Mouse (Mus musculus): Measurements from ENCODE around the gene Lmx1b.

Lmx1b gene

DNA sequence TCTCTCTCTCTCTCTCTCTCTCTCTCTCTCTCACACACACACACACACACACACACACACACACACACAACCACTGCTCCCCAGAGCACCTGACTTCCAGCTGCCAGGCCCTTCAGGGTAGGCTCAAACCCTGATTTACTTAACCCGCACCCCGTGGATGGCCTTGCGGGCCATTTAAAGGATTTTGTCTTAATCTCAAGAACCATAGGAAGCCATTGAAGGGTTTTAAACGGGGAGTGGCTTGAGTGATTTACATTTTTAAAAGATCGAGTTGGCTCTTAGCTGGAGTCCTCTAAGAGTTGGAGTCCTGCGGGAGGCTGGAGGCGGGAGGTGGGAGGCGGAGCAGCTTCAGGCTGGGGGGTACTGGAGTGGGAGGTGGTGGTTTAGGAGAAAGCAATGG is 58.4 kb downstream of the Lmx1b start:
- DNase-seq: no peak

DNA sequence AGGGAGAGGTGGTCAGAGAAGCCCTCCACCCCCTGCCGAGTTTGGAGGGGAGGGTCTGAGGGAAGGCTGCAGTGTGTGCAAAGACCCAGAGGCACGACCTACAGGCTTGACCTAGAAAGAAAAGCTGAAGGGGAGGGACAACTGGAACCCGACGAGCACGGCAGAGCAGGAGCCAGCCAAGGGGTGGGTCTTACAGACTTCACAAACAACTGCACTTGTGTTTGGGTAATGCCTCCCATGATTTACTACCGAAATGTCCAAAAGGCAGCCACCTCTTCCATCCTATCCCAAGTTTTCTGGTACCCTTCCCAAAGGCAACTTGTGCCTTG is 58.9 kb downstream of the Lmx1b start:
- DNase-seq: no peak

DNA sequence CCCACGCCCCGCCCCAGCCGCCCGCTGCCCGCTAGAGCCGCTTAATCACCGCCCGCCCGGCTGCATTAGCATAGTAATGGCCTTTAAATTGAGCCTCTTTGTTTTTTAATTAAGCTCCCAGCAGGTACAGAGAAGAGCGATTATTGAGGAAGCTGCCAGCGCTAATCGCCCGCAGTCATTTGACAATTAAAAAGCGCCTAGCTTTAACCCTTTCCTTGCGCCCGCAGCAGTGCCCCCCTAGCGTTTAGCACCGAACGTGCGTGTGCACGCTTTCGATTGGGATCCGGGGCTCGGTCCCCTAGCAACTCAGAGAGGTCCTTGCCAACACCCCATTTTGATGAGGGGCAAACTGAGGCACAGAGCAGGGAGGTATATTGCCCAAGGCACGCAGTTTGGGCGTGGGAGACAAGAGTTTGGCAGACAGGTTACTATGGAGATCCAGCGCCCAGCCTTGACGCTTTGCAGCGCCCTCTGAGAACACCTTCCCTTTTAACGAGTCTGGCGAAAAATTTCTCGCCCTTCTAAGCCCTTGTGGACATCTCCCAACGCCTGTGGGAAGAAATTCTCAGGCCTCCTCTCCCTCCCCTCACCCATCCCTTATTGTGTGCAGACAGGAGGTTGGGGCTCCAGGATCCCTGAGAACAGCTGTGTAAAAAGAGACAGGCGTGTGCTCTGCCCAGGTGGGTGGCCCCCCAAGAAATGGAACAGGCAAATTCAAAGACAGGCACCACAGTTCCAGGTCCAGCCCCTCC is 59.4 kb downstream of the Lmx1b start:
- DNase-seq: no peak

DNA sequence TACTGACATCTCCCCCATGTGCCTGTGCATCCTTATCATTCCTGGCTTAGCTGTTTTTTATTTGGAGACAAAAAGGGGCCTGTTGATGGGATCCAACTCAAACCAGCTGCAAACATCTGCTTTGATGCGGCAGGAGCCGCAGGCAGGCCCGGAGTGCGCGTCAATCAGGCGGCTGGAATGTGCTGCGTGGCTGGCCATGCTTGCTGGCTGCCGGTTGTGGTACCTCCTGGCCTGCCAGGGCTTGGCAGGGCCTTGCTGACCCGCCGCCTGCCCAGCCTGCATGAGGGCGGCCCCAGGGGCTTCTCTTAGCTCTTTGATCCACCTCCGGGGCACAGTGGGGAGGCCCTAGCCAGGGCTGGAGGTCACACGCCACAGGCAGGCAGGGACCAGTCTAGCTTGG is 64.9 kb downstream of the Lmx1b start:
- DNase-seq: no peak

DNA sequence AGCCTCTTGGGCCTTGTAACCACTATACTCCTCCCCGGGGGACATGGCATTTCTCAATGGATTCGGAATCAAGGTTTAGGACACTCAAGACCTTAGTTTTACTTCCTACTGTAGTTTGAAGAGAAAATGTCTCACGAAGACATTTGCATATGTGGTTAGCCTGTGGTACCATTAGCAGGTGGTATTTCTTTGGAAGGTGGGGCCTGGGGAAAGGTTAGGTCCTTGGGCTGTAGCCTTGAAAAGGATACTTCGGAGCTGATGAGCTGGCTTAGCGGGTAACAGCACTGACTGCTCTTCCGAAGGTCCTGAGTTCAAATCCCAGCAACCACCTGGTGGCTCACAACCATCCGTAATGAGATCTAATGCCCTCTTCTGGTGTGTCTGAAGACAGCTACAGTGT is 67.2 kb downstream of the Lmx1b start:
- no peak for DNase-seq

DNA sequence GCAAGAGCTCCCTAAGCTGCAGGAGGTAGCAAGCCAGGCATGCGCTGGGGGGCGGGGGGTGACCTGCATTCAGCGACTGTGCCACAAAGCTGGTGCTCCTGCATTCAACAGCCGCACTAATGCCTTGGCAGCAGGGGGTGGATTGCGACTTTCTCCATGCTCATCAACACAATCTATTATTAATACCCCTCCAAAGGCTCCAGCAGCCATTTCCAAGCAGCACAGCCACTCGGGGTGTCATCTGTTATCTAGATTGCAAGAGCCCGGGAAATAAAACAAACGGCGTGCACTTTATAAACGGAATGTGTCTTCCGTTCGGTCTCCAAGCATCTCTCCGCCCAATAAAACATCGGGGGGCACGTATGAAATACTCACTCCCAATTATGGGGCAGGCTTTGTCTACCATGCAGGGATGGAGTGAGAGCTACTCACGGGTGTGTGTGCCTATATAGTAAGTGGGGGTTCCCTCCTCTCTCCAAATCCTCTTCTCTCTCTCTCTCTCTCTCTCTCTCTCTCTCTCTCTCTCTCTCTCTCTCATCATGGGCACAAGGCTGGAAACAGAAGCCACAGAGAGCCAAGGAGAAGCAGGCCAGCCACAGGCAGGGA is 69.0 kb downstream of the Lmx1b start:
- no peak for DNase-seq

DNA sequence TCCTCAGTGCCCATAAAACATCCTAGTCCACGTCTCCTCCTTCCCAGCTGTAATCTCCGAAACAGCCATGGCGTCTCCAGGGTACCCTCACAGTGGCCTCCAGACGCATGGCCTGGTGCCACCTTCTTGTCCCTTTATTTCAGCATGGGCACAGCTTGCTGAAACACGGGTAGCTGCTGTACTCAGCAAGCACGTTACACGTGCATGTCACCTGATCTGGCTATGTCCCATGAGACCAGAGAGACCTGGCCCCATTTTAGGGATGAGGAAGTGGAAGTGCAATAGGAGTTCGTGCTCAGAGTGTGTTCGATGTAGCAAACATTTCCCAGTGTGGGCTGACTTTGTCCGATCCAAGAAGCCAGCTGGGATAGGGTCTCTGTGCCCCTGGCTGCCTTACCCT is 70.6 kb downstream of the Lmx1b start:
- DNase-seq: no peak

DNA sequence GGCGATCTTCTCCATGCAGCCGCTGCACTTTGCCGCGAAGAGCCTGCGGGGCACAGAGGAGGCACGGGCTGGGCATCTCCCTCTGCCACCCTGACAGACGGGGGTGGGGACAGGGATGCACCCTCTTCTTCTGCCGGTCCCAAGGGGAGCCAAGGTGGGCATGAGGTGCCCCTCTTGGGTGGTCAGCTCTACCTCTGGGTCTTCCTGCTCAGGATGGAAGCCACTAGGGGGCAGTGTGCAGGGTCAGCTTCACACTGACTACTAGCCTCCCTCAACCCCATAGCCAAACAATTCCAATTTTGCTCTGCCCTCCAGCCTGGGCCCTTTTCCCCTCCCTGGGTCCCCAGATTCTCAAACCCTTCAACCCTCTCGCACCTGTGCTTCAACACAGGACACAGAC is 71.1 kb downstream of the Lmx1b start:
- peak in 1 of 2 experiments; percentile 32 for DNase-seq

DNA sequence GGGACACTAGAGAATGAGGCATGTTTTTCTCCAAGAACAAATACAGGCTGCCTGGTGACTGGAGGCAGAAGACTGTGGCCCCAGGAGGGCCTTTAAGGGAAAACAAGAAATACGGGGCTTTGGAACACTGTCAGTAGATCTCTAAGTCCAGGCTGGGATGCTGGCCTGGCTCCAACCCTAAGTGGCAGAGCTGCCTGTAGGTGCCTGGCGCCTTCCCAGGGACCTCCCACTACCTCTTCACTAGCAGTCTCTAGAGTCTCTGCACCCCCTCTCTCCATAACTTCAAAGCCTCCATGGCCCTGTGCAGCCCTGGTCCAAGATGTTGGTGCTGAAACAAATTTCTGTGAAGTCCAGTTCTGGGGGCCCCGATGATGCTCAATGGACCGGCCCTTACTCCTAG is 74.4 kb downstream of the Lmx1b start:
- DNase-seq: no peak

DNA sequence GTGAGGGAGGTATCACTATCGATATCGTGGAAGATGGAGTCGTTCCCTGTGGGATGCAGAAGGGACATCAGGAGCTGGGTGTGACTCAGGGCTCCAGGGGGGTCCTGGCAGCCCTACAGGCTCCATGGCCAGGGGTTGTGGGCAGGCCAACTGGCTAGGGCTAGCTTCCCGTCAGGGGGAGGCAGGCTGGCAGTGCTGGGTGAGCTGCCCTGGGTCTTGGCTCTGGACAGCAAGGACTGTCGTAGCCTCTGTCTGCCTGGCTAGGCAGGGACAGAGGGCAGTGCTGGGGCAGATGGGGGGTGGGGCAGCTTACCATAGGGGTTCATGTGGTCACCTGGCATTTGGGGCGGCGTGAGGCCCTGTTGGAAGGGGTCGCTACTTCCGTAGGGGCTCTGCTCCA is 75.6 kb downstream of the Lmx1b start:
- DNase-seq: no peak

DNA sequence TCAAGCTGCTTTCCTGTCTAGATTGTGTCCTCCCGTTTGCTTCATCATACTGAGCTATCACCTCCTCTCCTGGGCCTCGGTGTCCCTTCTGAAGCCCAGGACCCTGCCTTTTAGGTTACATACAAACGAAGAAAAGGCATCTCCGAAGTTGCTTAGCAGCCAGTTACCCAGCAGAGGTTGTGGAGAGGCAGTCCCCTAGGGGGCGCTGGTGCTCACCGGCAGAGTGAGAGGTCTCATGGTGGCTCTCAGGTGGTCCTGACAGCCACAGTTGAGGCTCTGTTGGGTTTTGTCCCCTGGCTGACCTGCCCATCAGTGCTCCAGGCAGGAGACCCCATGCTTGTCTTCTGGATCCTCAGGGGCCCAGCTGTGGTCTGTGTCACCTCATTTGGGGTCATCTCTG is 80.6 kb downstream of the Lmx1b start:
- DNase-seq: peak; percentile 49 to 55

DNA sequence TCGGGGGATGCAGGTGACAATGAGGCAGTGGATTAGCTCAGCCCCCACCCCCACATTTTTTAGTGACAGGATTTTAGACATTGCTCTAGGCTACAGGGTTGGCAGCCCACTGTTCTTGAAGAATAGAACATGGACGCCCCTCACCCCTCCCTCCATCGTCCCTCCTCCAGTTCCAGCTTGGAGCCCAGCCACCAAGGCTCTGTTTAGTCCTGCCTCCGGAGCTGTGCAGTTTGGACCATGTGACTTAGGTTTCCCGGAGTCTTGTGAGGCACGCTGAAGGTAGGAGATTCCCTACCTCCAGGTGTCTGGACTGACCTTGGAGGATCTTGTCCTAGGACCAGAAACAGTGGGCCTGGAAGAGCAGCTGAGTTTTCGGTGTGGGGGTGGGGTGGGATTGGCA is 81.0 kb downstream of the Lmx1b start:
- no peak for DNase-seq

DNA sequence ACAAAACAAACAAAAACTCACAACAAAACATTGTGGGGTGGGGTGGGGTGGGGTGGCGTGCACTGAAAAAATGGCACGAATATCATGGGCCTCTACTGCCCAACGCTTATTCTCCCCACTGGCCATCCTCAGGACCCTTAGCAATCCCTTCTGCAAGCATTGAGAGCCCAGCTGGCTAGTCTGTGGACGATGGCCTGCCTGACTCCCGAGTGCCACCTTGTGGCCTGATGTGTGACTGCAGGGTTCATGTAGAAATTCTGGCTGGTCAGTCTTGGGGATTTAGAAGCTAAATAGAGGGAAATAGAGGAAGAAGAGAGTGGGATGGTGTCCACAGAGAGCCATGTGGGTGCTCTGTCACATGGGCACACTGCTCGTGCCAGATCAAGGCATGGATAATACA is 82.1 kb downstream of the Lmx1b start:
- DNase-seq: peak; percentile 35 to 50

DNA sequence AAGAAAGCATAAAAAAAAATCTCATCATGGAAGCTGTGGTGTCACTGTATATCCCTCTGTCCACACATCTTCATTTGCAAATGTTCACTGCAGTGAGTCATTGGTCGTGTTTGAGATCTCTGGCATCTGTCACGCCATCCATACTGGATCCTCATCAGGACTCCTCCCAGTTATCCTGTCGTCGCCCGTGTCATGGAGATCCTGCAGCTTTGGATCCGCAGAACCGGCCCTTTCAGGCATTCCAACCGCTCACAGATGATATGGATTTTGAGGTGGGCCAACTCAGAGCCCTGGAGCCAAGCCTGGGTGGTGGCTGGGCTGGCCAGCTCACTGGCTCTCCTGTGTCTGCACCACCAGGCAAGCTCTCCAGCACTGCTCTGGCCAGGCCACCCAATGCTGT is 84.7 kb downstream of the Lmx1b start:
- DNase-seq: no peak

DNA sequence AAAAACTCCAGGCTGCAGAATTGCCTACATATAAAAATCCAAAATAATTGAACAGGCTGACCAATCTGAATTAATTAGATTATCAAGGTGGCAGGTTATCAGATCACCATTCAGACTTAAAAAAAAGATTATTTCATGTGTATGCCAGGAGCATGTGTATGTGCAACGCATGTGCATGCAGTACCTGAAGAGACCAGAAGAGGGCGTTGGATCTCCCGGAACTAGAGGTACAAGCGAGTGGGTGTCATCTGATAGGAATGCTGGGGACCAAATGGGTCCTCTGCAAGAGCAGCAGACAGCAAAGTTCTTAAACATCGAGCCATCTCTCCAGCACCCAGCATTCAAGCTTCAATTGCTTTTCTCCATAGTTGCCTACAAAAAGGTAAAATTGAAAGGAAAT is 87.6 kb downstream of the Lmx1b start:
- no peak for DNase-seq

DNA sequence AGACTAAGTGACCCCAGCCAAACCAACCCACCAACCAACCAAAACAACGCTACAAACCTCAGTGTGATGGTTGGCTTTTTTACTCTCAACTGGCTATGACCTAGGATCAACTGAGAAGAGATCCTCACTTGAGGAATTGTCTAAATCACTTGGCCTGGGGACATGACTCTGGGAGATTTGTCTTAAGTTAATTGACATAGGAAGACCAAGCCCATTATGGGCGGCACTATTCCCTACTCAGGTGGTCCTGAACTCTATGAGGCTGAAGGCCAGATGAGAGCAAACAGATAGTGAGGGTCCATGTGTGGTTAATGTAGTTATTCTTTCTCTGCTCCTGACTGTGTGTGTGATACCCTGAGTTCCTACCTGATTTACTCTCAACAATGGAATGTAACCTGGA is 92.7 kb downstream of the Lmx1b start:
- no peak for DNase-seq

DNA sequence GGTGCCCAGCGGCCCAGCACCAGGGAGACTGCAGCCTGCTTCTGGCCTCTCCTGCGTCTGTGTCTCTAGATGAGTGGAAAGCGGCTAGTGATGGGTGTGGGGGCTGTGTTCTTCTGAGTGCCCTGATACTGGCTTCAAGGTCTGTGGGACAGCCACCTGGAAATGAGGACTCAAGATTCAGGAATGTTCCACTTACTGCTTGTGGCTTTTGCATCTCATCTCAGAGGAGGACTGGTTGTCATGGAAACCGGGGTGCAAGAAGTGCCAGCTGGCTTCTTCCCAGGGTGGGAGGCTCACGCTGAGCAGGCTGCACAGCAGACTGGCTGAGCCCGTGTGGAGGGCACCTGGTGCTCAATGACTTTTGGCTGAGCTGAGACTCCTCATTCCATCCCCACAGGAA is 93.4 kb downstream of the Lmx1b start:
- DNase-seq: no peak

DNA sequence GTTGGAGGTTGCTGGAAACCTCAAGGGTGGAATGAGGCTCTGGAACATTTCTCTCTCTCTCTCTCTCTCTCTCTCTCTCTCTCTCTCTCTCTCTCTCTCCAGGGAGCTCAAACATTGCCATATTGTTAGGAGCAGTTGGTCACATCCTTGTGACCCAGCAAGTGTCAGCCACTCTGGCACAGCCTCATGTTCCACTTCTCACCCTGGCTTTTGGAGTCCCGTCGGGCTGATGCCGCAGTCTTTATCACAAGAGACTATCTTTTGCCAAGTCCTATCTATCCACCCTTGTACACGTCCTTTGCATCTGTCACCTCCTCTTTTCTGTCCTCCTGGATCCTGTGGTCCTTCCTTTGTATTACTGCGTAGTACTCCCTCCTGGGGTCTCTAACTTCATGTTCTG is 94.3 kb downstream of the Lmx1b start:
- no peak for DNase-seq

DNA sequence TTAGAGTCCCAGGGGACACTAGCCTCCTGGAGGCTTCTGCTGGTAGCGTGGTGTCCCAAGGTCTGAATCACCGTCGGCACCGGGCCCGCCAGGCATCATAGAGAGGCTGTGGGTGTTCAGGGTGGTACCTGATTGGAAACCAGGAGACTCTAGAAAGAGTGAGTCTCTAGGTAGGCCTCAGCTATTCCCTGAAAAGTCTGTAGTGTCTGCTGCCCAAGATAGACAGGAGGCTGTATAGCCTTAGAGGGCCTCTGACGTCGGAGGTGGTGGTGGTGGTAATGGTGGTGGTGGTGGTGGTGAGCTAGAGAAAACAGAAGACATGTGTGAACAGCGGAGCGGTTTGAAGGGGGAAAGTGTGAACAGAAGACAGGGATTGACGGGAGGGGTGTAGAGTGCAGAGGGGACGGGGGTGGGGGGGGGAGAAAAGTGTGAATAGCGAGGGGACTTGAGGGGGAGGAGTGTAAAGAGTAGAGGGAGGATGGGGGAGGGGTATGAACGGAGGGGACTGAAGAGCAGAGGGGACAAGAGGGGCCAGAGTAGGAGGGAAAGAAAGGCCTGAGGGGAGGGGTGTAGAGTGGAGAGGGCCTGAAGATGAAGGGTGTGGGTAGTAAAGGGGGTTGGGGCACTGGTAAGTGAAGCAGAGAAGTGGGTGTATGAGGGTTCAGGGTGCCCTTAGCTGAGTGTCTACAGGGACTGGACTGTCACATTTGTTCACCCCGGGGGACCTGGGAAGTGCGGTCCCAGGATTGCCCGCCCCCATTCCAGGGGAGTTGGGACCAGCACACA is 95.3 kb downstream of the Lmx1b start:
- no peak for DNase-seq

DNA sequence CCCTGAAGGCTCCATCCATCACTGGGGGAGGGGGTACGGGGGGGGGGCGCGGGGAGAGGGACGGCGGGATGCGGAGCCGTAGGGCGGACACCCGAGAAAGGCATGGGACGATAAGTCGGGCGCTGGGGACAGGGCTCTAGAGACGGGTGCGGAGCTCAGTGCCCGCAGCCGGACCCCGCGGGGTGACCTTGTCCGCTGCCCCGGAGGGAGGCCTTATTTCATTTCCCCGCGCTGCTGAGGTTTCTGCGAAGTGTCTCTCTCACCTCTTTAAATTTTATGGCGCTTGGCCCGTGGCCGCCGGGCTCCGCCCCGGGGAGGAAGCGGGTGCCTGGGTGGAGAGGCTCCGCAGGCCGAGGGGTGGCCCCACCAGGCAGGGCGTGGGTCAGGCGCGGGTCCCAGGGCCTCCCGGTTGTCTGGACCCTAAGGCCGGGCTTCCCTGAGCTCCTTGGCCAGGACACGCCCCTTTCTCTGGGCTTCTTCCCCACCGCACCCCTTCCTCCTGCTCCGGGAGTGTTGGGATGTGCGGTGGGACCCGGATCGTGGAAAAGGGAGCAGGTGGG is 96.0 kb downstream of the Lmx1b start:
- no peak for DNase-seq

DNA sequence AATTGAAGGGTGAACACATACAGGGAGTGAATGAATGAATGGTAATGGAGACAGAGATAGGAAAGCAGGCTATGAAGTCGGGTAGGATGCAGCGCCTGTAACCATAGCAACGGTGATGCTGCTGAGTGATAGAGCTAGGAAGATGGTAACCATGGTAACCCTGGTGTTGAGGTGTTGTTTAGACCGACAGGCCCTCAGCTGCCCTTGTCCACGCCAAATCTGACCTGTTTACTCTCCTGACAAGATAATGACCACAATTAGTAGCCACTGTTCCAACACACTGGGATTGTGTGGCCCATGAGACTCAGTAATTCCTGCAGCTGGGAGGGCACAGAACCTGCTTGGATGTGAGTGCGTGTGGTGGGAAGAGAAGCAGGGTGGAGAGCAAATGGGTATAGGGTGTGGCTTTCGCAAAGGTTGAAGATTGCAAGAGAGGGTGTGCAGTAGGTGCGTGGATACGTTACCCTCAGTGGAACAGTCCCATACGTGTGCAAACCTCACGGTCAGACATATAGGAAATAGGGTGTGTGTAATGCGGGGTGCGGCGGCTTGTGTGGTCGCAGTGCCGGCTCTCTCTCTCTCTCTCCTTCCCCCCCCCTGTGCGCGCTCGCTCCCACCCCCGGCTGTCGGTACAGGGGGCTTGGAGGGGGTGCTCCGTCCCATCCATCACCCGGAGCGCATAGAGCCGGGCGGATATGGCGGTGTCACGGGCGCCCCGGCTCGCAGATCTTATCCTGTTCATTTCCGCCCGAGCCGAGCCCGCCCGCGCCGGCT is 96.7 kb downstream of the Lmx1b start:
- no peak for DNase-seq

DNA sequence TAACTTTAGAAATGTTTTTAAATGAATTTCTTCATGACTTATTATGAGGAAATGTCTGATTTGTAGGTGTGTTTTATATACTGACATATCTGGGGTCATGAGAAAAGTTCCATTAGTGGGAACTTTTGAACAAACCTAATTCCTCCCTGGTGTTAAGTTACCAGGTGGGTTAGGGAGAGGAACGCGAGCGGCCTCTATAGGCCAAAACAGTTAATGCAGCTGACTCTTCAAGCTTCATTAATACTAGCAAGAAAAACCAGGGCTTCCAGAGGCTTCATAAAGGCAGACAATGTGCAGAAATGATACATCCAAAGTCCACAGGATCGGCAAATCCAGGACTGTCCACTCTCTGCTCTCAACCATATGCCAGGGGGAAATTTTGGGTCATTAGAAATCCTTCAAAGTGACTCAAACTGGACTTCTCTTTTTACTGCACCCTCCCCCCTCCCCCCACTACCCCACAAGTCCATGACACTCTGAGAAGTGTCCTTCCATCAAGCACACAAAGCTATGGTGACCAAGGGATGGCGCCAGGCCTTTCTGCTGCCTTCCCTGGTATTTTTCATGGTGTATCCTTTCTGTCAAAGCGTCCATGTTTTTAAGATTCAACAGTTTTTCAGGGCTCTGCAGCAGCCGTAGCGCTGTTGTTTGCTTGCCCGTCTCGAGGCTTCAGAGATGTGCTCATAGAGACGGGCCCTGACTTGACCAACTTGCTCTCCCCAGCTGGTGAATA is 97.4 kb downstream of the Lmx1b start:
- DNase-seq: peak; percentile 27 to 49
